Mouse (Mus musculus): ENCODE data around the gene Krt8. TPM values are rescaled to one million over a fixed set of nuclear protein-coding genes. Genes with fewer than 3 reads are reported as not detected.
A peak's percentile ranks its signal among the peaks of the same experiment; 100 is the strongest.

Gene Krt8
- total and polyA plus RNA-seq, 3 experiments = not detected

DNA sequence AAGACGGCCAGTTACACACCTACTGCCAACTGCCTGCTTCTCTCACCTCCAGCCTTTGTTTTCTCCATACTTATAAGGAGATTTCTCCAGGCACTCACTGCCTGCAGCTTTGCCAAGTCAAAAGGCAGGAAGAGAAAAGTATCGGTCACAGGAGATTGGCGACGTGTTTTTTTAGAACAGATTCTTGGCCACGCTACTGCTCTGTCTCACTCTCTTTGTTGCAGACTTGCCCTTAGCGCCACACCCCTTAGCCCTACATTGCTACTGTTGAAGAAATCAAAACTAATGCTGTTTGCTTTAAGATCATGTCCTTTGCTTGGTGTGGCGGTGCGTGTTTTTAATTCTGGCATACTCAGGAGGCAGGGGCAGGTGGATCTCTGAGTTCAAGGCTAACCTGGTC, 19.6 kb upstream of the Krt8 start:
- ATAC-seq (ENCODE audit: extremely low read depth, insufficient number of reproducible peaks, low FRiP score, poor library complexity, severe bottlenecking) (no peak), DNase-seq (ENCODE audit: low spot score) (no peak)
- H3K36me3 ChIP-seq (replicated peaks) = no peaks in the 10 kb centered on the region
- no peak for TF ChIP-seq GATA2 (IDR thresholded peaks at IDR 0.05; ENCODE audit: borderline replicate concordance, low read depth, low read length)
- no peak for TF ChIP-seq POLR2AphosphoS5 (IDR thresholded peaks at IDR 0.05; ENCODE audit: insufficient replicate concordance, low read depth, low read length)
- no peak for TF ChIP-seq GATA1 (IDR thresholded peaks at IDR 0.05; ENCODE audit: borderline replicate concordance, low read length)
- no peak for TF ChIP-seq CTCF (IDR thresholded peaks at IDR 0.05; ENCODE audit: low read depth, low read length)
- no peak for TF ChIP-seq TAL1 (conservative IDR thresholded peaks at IDR 0.05; ENCODE audit: low read depth, low read length)
- H3K4me3 ChIP-seq (ENCODE audit: low read depth, low read length) = no peak overlapping the region
- H3K27me3 ChIP-seq (ENCODE audit: insufficient read depth, low read length) = peaks cover 34% of the 10 kb centered on the region
- peaks cover 5% of the 10 kb centered on the region; the same call in 1 of the 2 replicates for H3K4me1 ChIP-seq (ENCODE audit: insufficient read depth, low read depth, low read length)
- no peaks in the 10 kb centered on the region for H3K9me3 ChIP-seq (replicated peaks)

DNA sequence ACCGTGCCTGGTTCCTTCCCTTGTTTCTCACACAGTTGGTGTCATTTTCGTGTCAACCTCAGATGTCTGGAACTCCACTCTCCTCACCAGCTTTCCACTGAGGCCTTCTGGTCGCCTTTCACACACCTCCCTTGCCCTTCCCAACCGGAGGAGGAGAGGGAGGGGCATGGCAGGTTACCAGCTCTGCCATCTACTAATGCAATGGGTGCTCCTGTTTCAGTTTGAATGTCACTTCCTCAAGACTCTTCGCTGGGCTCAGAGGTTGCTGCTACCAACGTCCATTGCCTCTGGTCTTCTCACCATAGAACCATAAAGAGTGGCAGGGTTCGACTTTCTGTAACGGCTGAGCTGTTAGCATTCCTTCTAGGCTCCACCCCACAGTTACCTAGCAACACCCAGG, 18.2 kb upstream of the Krt8 start:
- ATAC-seq (ENCODE audit: extremely low read depth, insufficient number of reproducible peaks, low FRiP score, poor library complexity, severe bottlenecking) = no peak

DNA sequence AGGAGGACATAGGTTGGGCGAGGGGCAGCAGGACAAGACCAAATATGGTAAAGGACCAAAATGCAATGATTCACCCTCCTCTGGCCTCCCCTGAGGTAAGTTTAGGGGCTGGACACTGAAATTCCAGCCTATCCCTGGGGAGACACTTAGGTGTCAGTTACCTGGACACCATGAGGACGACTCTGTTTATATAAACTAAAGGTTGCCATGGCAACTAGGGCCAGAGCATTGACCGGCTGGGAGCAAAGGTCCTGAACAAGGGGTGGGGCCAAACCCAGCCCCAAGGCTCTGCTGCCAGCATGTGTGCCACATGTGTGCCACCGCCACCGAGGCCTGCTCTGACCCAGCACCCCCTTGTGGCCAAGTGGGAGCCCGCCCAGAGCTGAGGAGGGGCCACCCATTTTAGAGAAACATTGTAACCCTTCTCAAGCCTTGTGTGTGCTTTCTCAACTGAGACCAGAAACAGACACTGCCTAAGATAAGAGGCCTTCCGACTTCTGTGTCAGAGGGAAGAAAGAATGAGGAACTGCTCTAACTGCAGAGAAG, 13.7 kb upstream of the Krt8 start:
- DNase-seq (ENCODE audit: low spot score) (no peak), ATAC-seq (ENCODE audit: extremely low read depth, insufficient number of reproducible peaks, low FRiP score, poor library complexity, severe bottlenecking) (0 out of 2 replicates have a peak, but pooled peaks have one; percentile 8)
- Histone ChIP-seq H3K27me3 (ENCODE audit: insufficient read depth, low read length) (peaks cover 8% of the 10 kb centered on the region), H3K9me3 (replicated peaks) (no peaks in the 10 kb centered on the region), H3K4me1 (ENCODE audit: insufficient read depth, low read depth, low read length) (peaks cover 14% of the 10 kb centered on the region), H3K4me3 (ENCODE audit: low read depth, low read length) (no peak overlapping the region), H3K36me3 (replicated peaks) (no peaks in the 10 kb centered on the region)
- TF ChIP-seq CTCF (IDR thresholded peaks at IDR 0.05; ENCODE audit: low read depth, low read length) (no peak), TAL1 (conservative IDR thresholded peaks at IDR 0.05; ENCODE audit: low read depth, low read length) (no peak), GATA2 (IDR thresholded peaks at IDR 0.05; ENCODE audit: borderline replicate concordance, low read depth, low read length) (no peak), GATA1 (IDR thresholded peaks at IDR 0.05; ENCODE audit: borderline replicate concordance, low read length) (no peak)

More for the DNA sequence above, 18.2 kb upstream of the Krt8 start:
- H3K9me3 ChIP-seq (replicated peaks) = no peaks in the 10 kb centered on the region
- no peak for TF ChIP-seq GATA2 (IDR thresholded peaks at IDR 0.05; ENCODE audit: borderline replicate concordance, low read depth, low read length)
- no peak for TF ChIP-seq POLR2AphosphoS5 (IDR thresholded peaks at IDR 0.05; ENCODE audit: insufficient replicate concordance, low read depth, low read length)
- TF ChIP-seq TAL1 (conservative IDR thresholded peaks at IDR 0.05; ENCODE audit: low read depth, low read length) = no peak
- TF ChIP-seq CTCF (IDR thresholded peaks at IDR 0.05; ENCODE audit: low read depth, low read length) = no peak
- TF ChIP-seq GATA1 (IDR thresholded peaks at IDR 0.05; ENCODE audit: borderline replicate concordance, low read length) = no peak
- H3K4me1 ChIP-seq (ENCODE audit: insufficient read depth, low read depth, low read length) = peaks cover 10% of the 10 kb centered on the region; the same call in 1 of the 2 replicates
- H3K36me3 ChIP-seq (replicated peaks) = no peaks in the 10 kb centered on the region
- peaks cover 34% of the 10 kb centered on the region for H3K27me3 ChIP-seq (ENCODE audit: insufficient read depth, low read length)
- H3K4me3 ChIP-seq (ENCODE audit: low read depth, low read length) = no peak overlapping the region
- DNase-seq (ENCODE audit: low spot score) = no peak

DNA sequence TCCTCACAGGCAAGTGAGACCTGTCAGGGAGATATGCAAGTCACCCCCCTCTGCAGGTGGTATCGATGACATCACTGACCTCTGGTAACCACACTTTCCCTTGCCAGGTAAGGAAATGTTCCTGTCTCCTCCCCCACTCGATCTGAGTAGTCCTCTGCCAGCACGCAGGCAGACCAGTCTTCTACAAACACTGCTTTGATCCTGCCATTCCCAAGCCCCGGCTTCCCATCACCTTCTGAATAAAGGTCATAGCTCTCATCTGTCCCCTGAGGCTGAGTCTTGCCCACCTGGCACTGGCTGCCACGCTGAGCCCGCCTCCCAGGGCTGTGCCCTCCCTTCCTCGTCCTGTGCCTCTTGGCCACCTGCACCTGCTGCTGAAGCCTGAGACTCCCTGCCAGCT, 12.5 kb upstream of the Krt8 start:
- Histone ChIP-seq H3K4me3 (ENCODE audit: low read depth, low read length) (no peak overlapping the region), H3K4me1 (ENCODE audit: insufficient read depth, low read depth, low read length) (peaks cover 14% of the 10 kb centered on the region), H3K36me3 (replicated peaks) (no peaks in the 10 kb centered on the region), H3K9me3 (replicated peaks) (no peaks in the 10 kb centered on the region), H3K27me3 (ENCODE audit: insufficient read depth, low read length) (peaks cover 19% of the 10 kb centered on the region)
- TF ChIP-seq CTCF (IDR thresholded peaks at IDR 0.05; ENCODE audit: low read depth, low read length) = no peak
- no peak for TF ChIP-seq GATA1 (IDR thresholded peaks at IDR 0.05; ENCODE audit: borderline replicate concordance, low read length)
- no peak for TF ChIP-seq POLR2AphosphoS5 (IDR thresholded peaks at IDR 0.05; ENCODE audit: insufficient replicate concordance, low read depth, low read length)
- no peak for TF ChIP-seq GATA2 (IDR thresholded peaks at IDR 0.05; ENCODE audit: borderline replicate concordance, low read depth, low read length)
- no peak for TF ChIP-seq TAL1 (conservative IDR thresholded peaks at IDR 0.05; ENCODE audit: low read depth, low read length)
- ATAC-seq (ENCODE audit: extremely low read depth, insufficient number of reproducible peaks, low FRiP score, poor library complexity, severe bottlenecking) (no peak), DNase-seq (ENCODE audit: low spot score) (no peak)

DNA sequence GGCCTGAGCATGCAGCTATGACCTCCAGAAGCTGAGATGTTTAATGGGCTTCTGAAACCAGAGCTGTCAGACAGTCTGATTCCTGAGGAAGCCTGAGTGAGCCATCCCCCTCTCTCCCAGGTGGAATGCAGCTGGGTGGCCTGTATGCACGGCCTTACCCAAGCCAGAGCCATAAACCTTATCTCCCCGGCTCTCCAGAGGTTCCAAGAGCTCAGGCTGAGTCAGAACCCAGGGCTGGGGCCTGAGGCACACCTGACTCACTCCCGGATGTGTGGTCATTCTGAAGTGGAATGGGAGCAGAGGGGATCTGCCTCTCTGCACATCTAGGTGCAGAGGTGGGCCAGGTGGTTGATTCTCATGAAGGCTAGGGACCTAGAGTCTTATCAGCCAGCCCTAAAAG, 11.8 kb upstream of the Krt8 start:
- Histone ChIP-seq H3K4me3 (ENCODE audit: low read depth, low read length) (no peak overlapping the region), H3K4me1 (ENCODE audit: insufficient read depth, low read depth, low read length) (peaks cover 14% of the 10 kb centered on the region), H3K27me3 (ENCODE audit: insufficient read depth, low read length) (peaks cover 22% of the 10 kb centered on the region), H3K36me3 (replicated peaks) (no peaks in the 10 kb centered on the region), H3K9me3 (replicated peaks) (no peaks in the 10 kb centered on the region)
- ATAC-seq (ENCODE audit: extremely low read depth, insufficient number of reproducible peaks, low FRiP score, poor library complexity, severe bottlenecking) = no peak
- no peak for DNase-seq (ENCODE audit: low spot score)
- no peak for TF ChIP-seq CTCF (IDR thresholded peaks at IDR 0.05; ENCODE audit: low read depth, low read length)
- TF ChIP-seq TAL1 (conservative IDR thresholded peaks at IDR 0.05; ENCODE audit: low read depth, low read length) = no peak
- TF ChIP-seq GATA1 (IDR thresholded peaks at IDR 0.05; ENCODE audit: borderline replicate concordance, low read length) = no peak
- no peak for TF ChIP-seq POLR2AphosphoS5 (IDR thresholded peaks at IDR 0.05; ENCODE audit: insufficient replicate concordance, low read depth, low read length)
- TF ChIP-seq GATA2 (IDR thresholded peaks at IDR 0.05; ENCODE audit: borderline replicate concordance, low read depth, low read length) = no peak

DNA sequence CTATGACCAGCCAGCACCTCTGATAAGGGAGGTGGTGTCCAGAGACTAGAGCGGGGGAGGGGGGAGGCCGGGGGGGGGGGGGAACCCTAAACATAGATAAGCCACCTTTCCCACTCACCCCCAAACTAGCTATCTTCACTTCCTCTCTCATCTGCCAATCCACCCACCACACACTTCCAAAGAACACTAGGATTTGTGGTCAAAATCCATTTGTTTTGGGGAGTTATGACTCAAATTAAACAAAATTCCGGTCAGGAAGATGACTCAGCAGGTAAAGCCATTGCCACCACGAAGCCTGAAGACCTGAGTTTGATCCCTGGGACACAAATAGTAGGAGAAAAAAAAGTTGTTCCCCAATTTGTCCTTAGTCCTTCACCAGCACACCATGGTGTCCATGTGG, 10.6 kb upstream of the Krt8 start:
- Histone ChIP-seq H3K4me3 (ENCODE audit: low read depth, low read length) (no peak overlapping the region), H3K36me3 (replicated peaks) (no peaks in the 10 kb centered on the region), H3K9me3 (replicated peaks) (no peaks in the 10 kb centered on the region), H3K4me1 (ENCODE audit: insufficient read depth, low read depth, low read length) (peaks cover 14% of the 10 kb centered on the region), H3K27me3 (ENCODE audit: insufficient read depth, low read length) (peaks cover 26% of the 10 kb centered on the region)
- TF ChIP-seq CTCF (IDR thresholded peaks at IDR 0.05; ENCODE audit: low read depth, low read length) (no peak), GATA2 (IDR thresholded peaks at IDR 0.05; ENCODE audit: borderline replicate concordance, low read depth, low read length) (no peak), GATA1 (IDR thresholded peaks at IDR 0.05; ENCODE audit: borderline replicate concordance, low read length) (no peak), POLR2AphosphoS5 (IDR thresholded peaks at IDR 0.05; ENCODE audit: insufficient replicate concordance, low read depth, low read length) (no peak), TAL1 (conservative IDR thresholded peaks at IDR 0.05; ENCODE audit: low read depth, low read length) (no peak)
- no peak for DNase-seq (ENCODE audit: low spot score)
- ATAC-seq (ENCODE audit: extremely low read depth, insufficient number of reproducible peaks, low FRiP score, poor library complexity, severe bottlenecking) = no peak
